Mouse (Mus musculus) T-helper 2 cell (primary cell): ENCODE measurements around the gene Rps11.
"Not testable (repeated sequence)": the region's sequence is repeated elsewhere in the genome, so short reads cannot be mapped to it uniquely, and the experiment has no call there.

Experiments used
- in situ Hi-C: fragments of 300-600 bp; cut with MboI, MseI; formaldehyde crosslinking; loops from one replicate; pipeline ENCODE4 v1.15.1; 2025; ENCODE audit warnings: high pct_unique_total_duplicates

Rps11 gene

DNA sequence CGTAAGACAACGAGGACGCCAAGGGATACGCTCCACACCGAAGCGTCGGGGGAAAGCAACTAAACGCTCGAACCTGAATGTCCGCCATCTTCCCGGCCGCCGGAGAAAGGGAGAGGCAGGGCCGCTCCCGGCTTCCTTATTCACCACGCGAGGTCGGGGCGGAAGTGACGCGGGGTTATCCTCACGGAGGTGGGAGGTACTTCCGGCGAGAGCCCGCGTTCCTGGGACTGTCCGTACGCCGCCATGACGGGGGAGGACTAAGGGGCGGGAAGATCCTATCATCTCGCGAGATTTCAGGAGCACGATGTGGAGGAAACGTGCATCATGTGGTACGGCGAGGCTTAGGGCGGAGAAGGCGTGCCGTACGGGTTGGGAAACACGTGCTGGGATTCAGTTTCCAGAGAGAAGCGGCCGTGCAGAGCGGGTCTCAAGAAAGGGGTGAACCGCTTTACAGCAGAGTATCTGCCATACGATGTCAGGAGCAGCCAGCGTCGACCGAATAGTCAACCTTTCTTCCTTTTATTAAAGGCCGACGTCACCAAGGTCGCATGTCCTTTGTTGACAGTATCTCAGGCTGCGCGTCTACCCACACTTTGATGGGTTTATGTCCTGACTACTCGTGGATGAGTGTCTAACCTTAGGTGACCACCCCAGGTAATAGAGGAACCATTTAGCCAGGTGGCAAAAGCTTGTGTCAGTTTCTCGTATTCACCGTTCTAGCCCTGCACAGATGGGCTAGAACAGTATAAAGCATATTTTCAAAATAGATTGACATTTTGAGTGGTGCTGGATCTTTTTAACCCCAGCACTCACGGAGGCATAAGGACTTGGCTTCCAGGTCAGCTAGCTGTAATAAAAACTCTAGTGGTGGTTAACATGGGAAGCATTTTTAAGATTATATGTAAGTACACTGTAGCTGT lies at the start of gene Rps11:
Gene Rps11, minus strand, starts transcription at position 216 of the 920 bp plus-strand sequence.
- in situ Hi-C loops = no loop called here

DNA sequence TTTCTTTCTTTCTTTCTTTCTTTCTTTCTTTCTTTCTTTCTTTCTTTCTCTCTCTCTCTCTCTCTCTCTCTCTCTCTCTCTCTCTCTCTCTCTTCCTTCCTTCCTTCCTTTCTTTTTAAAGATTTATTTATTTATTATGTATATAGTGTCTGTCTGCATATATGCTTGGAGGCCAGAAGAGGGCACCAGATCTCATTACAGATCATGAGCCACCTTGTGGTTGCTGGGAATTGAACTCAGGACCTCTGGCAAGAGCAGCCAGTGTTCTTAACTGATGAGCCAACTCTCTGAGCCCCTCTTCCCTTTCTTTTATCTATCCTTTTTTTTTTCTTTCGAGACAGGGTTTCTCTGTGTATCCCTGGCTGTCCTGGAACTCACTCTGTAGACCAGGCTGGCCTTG lies 49.5 kb upstream of the Rps11 start:
- in situ Hi-C loops = not testable (repeated sequence)

DNA sequence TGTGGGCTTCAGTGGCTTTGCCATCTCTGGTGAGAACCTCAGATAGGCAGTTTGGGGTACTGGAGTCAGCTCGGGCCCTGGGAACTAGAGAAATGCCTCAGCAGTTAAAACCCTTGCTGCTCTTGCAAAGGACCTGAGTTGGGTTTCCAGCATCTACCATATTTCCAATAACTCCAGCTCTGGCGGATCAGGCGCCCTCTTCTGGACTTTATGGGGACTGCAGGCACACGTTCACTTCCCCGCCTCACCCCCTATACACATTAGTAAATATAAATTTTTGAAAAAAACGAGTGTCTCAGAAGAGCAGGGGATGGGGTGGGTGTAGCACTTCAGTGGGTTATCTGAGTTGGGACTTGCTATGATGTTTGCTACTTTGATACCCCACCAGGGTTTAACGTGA lies 48.7 kb upstream of the Rps11 start:
- in situ Hi-C loops = no loop called here

DNA sequence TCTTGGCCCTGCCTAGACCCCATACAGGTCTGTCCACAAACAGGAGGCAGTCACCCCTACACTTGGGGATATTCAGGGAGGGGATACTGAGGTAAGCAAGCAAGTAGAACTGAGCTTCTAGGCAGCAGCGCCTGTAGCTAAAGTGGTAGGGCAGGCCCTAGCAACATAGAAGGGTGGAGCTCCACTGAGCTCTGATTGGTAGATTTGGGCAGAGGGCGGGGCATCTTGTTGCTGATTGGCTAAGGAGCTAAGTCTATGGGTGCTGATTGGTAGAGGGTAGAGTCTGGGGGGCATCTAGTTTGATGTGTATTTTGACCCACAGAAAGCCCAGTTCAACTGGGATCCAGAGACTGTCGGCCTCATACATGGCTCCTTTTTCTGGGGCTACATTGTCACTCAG lies 45.3 kb upstream of the Rps11 start:
- in situ Hi-C loops = no loop called here

DNA sequence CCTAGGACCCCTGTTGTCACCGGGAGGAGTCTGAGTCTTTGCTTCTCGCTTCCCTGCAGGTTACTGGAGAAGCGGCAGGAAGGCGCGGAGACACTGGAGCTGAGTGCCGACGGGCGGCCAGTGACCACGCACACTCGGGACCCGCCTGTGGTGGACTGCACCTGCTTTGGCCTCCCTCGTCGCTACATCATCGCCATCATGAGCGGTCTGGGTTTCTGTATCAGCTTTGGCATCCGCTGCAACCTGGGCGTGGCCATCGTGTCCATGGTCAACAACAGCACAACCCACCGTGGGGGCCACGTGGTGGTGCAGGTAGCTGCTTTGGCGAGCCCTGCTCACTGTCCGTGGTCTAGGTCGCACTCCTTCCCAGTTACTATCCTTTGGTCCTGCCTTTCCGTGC lies 44.4 kb upstream of the Rps11 start:
- in situ Hi-C loops = no loop called here

DNA sequence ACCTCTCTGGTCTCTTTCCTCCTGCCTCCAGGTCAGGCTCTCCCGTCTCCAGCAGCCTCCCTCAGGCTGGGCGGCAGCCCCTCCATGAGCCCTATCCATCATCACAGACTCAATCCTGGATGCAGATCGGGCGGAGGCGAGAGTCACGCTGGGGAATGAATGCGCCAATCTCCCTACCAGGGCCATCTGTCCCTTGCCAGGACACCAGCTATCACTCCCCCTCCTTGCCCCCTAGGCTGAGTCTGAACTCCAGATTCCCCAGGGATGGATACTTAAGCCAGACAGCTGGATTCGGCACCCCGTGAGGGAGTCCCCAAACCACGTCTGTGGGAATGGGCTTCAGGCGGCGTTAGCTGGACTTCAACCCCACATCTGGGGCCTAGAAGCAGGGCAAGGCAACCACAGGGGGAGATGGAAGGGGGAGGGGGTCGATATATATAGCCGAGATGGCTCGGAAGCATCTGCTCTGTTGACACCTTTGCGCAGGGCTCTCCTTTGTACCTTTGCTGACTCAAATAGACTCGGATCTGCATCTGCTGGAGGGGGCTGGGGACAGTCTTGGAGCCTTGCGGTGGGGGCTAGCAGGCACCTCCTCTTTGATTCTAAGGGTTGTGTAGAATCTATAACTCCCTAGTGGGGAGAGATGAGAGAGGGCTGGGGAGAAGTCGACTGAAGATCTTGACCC lies 43.7 kb upstream of the Rps11 start:
- in situ Hi-C loops = no loop called here

DNA sequence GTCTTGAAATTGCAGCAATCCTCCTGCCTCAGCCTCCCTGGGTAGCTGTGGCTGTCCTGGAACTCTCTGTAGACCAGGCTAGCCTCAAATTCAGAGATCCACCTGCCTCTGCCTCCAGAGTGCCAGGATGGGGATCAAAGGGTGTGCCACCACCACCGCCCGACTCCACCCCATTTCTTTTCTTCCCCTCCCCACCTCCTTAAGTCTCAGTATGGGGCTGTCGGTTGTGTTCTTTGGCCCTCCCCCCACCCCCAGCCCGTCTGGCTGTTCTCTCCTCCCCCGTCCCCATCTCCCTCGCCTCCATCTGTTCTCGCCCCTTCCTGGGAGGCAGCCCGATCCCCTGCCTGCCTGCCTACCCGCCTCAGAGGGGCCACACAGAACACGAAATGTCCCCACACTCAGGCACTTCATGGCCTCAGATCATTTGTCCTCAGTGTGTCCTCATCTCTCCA lies 42.7 kb upstream of the Rps11 start:
- in situ Hi-C loops = no loop called here

DNA sequence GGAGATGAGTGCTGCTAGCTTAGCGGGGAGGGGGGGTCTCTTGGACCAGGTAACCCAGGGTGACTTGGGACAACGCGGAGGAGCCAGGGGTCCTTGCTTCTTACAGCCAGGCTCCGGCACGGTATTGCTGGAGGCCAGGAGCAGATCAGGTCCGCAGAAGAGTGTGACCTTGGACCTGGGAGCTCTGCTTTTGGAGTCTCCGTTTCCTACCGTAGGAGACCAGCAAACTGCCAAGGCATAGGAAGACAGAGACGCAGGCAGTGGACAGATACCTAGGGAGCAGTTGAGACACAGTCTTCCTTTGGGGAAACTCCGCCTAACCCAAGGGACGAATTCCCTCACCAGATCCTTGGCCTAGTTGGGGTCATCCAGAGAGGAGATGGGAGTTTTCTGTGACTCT lies 41.5 kb upstream of the Rps11 start:
- in situ Hi-C loops = no loop called here

DNA sequence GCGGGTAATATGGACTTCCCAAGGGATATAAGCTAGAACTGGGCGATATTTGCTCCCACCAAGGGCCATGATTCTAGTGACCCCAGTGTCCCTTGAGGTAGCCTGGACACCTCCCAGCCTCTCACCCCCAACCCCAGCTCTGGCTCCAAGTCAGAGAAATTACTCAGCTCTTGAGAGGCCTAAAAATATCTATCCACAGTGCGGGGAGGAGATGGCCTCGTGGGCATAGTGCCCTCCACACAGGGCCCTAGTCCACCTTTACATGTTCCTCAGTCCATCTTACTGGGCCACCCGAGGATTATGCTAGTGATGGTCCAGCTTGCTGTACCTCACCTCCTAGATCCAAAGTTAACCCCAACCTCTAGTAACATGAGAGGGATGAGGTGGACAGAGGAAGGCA lies 40.6 kb upstream of the Rps11 start:
- in situ Hi-C loops = no loop called here

DNA sequence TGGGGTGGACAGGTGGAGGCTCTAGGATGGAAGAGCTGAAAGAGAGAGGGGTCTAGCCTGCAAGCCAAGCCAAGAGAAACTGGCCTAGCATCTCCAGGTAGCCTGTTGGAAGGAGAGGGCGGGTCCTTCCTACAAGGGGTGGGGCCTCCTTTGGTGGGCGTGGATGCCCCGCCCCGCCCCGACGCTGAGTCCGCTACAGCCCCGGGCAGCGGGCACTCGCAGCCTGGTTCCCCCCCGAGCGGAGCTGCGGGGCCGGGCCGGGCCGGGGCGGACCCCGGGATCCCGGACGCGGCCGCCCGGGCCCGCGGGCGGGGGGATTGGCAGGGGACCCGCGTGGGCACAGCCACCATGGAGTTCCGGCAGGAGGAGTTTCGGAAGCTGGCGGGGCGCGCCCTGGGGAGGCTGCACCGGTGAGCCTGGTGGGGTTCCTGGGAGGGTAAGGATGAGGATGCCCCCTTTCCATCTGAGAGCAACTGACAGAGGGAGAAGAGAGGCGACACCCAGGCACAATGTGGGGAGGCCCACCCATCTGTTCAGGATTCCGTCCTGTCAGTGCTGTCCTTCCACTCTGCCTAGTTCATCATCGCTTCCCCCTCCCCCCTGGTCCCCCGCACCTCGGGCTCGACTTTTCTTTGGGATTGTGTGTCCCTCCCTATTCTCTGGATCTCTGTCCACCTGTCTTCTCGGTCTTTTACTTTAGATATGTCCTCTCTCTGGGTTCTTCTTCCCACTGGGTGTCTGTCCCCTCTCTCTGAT lies 39.7 kb upstream of the Rps11 start, which contains the start of gene Slc17a7:
Gene Slc17a7, plus strand, starts transcription at position 215 of the 756 bp plus-strand sequence.
- in situ Hi-C loops = no loop called here

DNA sequence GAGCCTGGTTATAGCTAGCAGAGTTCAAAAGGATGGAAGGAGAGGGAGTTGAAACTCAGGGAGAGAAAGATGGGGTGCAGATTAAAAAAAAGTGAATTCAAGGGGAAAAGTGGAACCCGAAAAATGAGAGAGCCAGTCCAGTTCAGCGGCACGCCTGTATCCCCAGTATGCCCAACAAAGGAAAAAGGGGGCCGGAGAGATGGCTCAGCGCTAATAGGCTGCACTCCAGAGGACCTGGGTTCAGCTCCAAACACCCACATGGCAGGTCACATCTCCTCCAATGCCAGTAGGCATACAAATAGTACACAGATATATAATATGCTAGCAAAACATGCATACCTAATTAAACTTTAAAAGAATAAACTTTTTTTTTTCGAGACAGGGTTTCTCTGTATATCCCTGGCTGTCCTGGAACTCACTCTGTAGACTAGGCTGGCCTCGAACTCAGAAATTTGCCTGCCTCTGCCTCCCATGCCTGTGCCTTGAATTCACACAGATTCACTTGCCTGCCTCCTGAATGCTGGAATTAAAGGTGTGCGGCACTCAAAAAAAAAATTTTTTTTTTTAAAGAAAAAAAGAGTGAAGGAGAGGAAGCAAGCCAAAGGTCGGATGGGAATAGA lies 38.9 kb upstream of the Rps11 start:
- in situ Hi-C loops = no loop called here

DNA sequence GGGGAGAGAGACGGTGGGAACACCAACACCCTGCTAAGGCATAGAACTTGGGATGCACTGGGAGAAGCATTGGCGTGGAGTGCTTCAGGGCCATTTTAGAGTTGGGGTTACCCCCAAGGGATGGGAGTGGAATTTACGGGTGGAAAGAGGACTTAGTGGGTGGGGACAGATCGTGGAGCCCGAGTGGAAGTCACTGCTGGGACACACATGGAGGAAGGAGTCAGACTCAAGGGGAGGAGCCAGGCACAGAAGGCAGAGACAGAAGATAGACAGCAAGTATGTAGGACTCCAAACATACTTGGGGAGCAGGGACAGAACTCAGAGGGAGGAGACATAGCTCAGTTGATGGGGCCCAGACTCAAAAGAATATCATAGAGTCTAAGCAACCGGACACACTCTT lies 38.3 kb upstream of the Rps11 start:
- in situ Hi-C loops = no loop called here

DNA sequence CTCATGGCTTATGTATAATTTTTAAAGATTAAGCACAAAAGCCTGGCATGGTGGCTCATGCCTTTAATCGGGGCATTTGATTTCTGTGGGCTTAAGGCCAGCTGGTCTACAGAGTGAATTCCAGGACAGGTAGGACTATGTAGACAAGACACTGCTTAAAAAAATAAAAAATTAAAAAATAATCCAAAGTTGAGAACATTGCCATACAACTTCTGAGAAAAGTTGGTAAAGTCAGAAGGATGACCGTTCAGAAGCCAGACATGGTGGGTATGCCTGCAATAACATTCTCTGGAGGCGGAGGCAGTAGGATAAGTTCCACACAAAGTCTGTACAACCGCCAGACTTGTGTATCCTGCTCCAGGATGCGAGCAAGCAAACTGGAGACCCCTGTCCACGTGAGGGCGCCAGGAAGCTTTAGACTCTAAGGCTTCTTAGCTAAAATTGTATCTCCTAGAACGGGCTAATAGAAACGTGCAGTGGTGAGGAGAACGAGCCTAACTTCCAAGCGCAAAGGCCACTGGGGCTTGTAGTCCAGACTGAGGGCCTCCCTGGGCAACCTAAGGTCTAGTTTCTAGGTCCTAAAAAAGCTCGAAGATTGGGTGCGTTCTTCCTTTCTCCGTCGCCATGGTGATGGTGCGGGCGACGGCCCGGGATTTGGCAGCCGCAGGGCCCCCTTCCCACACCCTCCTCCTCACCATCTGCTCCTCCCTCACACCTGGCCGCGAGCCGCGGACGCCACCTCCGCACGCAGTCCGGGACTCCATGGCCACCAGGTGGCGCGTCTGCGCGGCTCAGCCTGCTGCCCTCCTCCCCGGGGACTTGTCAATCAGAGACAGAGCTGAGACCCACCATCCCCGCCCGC lies 37.6 kb upstream of the Rps11 start:
- in situ Hi-C loops = no loop called here

DNA sequence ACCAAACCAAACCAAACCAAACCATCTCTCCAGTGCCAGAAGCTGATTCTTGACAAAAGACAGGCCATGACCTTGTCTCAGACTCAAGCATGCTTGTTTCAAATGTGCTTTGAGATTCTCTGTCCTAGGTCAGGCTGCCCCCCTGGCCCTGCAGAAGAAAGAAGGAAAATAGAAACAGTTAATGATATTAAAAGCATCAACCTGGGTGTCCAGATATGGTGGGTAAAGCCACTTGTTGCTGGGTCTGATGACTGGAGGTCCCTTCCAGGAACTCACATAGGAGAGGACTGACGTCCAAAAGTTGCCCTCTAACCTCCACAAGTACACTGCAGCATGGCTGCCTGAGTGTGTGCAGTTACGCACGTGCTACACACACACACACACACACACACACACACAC lies 36.6 kb upstream of the Rps11 start:
- in situ Hi-C loops = no loop called here

DNA sequence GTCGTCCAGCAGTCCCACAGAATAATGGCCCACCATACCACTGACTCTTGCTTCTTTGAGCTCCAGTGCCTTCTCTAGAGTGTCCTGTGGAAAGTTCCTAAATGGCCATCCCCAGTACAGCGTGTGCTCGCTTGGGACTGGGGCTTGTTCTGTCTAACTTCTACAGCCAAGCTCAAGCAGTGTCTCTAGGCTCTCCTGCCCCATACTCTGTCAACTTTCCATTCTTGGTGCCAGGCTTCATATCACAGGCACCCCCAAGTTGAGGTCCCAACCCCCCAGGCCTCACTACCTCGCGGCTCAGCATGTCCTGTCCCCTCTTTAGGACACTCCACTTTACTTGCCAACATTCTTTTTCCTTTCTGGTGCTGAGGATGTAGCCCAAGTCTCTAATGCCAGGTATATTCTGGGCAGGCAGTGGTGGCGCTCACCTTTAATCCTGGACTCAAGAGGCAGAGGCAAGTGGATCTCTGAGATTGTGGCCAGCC lies 36.1 kb upstream of the Rps11 start:
- in situ Hi-C loops = no loop called here

DNA sequence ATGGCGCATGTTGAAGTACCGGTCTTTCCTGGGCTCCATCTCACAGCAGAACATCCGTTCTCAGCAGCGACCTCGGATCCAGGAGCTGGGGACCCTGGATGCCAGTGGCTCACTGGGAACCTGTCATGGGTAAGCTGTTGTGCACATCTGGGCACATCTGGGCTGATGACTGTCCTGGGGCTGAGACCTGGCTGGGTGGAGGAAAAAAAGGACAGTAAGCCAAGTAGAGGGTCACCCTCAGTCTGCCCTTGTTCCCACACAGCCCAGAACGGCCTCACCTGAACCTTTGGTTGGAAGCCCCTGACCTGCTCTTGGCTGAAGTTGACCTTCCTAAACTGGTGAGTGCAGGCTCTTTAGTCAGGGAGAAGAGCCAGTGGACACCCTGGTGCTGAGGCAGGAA lies 34.8 kb upstream of the Rps11 start:
- in situ Hi-C loops = no loop called here

DNA sequence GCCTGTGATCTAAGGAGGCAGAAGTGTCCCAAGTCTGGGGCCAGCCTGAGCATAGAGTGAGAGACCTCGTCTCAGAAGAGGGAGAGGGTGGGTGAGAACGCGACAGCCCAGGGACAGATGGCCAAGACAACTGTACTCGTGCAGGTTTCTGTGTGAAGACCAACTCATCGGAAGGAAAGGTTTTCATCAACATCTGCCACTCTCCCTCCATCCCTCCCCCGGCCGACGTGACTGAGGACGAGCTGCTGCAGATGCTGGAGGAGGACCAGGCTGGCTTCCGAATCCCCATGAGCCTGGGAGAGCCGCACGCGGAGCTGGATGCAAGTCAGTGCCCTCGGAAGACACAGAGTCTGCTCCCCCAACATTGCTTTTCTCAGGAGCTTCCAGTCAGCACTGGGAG lies 33.2 kb upstream of the Rps11 start:
- in situ Hi-C loops = no loop called here

DNA sequence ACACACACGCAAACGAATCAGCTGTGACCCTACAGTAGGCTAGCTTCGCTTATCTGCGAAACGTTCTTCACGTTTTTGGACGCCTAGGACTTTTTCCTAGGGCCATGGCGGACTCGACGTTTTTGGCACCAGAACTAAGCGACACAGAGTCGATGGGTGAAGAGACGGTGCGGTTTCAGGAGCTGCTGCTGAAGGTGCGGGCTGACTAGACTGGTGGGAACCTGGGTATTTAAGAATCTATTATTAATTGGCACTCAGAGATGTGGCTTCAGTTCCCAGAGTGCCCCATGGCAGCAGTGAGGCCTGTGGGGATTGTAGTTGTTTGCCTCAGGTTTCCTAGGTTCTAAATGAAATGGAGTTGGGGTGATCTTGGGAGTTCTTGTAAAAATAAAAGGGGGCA lies 32.0 kb upstream of the Rps11 start:
- in situ Hi-C loops = no loop called here

DNA sequence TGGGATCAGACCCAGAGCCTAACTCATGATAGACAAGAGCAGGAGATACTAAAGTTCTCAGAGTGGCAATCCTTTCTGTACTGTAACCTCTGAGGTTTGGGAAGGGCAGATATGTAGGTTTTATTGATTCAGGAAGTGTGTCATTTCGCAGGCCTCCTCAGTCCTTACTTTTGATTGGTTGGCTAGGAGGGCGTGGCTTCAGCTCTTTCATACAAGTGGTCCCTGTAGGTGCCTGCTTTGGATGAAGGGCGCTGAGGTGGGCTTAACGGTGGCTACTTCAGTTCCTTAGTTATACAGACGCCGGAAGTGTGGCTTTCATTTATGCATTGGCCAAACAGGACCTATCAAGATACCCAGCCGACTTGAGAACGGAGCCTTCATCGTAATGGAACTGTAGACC lies 31.4 kb upstream of the Rps11 start:
- in situ Hi-C loops = no loop called here

DNA sequence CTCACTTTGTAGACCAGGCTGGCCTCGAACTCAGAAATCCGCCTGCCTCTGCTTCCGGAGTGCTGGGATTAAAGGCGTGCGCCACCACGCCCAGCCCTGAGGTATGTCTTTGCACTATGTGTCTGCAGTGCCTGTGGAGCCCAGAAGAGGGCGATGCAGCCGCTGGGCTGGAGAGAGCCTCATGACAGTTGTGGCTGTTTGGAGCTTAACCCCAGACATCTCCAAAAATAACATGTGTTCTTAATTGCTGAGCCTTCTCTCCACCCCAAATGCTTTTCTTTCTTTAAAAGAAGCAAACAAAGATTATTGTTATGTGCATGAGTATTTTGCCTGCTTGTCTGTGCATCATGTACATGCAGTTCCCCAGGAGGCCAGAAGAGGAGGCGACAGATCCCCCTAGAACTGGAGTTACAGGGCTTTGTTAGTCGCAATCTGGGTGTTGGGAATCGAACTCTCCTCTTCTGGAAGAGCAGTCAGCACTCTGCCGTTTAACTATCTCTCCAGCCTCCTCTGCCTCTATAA lies 30.8 kb upstream of the Rps11 start:
- in situ Hi-C loops = no loop called here
